Mouse (Mus musculus): ENCODE measurements at regions not wholly inside any gene's neighbourhood (a gene's known extent, or its start where the extent isn't known, plus 50 kb on each side); places are given as distances from the start of the nearest gene placed in this dataset.

- no peak overlapping the region for H3K27ac ChIP-seq (ENCODE audit: insufficient read depth, low read length)
- no peak overlapping the region for H3K4me3 ChIP-seq (replicated peaks; ENCODE audit: insufficient read depth, low read depth, low read length)
- no peak for TF ChIP-seq POLR2A (IDR thresholded peaks at IDR 0.05; ENCODE audit: borderline replicate concordance, insufficient read depth, low read length)
- no peak for TF ChIP-seq CTCF (IDR thresholded peaks at IDR 0.05; ENCODE audit: borderline replicate concordance, insufficient read depth, low read depth, low read length)
- no peaks in the 10 kb centered on the region for H3K4me1 ChIP-seq (ENCODE audit: control insufficient read depth, insufficient read depth, low read length)
- no peak for DNase-seq
- 82% methylated on average over 1 of the region's 1 CpGs for WGBS
- H3K27me3 ChIP-seq (ENCODE audit: control insufficient read depth, insufficient read depth, low read length) = no peaks in the 10 kb centered on the region
These were observed 791.5 kb upstream of the Alcam start for GRCm38 (mm10) chr16:53245365-53245764.

DNA sequence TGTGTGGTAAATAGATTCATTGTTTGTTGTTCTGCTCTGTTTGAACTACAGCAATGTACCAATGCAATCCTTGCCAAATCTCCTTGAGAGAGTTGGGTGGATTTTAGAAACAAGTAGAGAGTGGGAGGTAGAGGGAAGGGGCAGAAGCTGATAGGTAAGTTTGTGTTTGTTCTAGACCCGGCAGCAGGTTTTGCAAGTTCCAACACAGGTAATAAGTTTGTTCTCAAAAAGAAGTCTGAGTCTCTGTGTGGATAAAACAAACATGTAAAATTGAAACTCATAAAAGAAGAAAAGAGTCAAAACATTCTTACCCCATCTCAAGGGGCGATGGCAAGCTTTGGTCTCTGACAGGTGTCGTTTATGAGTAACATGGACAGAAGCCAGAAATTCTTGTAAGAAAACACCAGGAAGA lies 788.3 kb upstream of the Alcam start:
- Histone ChIP-seq H3K27ac (ENCODE audit: insufficient read depth, low read length) (no peak overlapping the region), H3K4me3 (replicated peaks; ENCODE audit: insufficient read depth, low read depth, low read length) (no peak overlapping the region), H3K4me1 (ENCODE audit: control insufficient read depth, insufficient read depth, low read length) (no peaks in the 10 kb centered on the region), H3K27me3 (ENCODE audit: control insufficient read depth, insufficient read depth, low read length) (no peaks in the 10 kb centered on the region)
- TF ChIP-seq POLR2A (IDR thresholded peaks at IDR 0.05; ENCODE audit: borderline replicate concordance, insufficient read depth, low read length) (no peak), CTCF (IDR thresholded peaks at IDR 0.05; ENCODE audit: borderline replicate concordance, insufficient read depth, low read depth, low read length) (no peak)
- 82% methylated on average over 3 of the region's 3 CpGs for WGBS
- DNase-seq = no peak

DNA sequence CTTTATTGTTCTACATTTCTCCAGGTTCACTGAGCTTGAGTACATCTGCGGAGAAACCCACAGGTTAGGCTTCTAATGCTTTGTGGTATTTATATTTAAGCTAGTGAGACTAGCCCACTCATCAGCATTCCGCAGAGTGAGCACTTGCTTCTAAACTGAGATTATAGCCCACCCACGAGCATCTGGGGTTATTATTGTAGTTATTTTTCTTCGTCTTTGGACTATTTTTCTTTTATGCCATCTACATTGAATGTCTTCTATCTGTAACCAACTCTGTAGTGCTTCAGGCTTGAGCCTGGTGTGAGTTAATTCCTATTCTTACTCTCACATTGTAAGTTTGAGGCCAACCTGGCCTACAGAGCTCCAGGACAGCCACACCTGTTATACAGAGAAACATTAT lies 765.0 kb upstream of the Alcam start:
- TF ChIP-seq POLR2A (IDR thresholded peaks at IDR 0.05; ENCODE audit: borderline replicate concordance, insufficient read depth, low read length) = no peak
- no peak for TF ChIP-seq CTCF (IDR thresholded peaks at IDR 0.05; ENCODE audit: borderline replicate concordance, insufficient read depth, low read depth, low read length)
- H3K4me3 ChIP-seq (replicated peaks; ENCODE audit: insufficient read depth, low read depth, low read length) = no peak overlapping the region
- no peak overlapping the region for H3K27ac ChIP-seq (ENCODE audit: insufficient read depth, low read length)
- no peaks in the 10 kb centered on the region for H3K27me3 ChIP-seq (ENCODE audit: control insufficient read depth, insufficient read depth, low read length)
- DNase-seq = no peak
- WGBS = 89% methylated on average over 4 of the region's 4 CpGs
- H3K4me1 ChIP-seq (ENCODE audit: control insufficient read depth, insufficient read depth, low read length) = no peaks in the 10 kb centered on the region

GRCm38 (mm10) chr16:53201449-53201848 lies 747.6 kb upstream of the Alcam start:
- DNase-seq = no peak
- 18% methylated on average over 1 of the region's 1 CpGs for WGBS
- H3K4me1 ChIP-seq (ENCODE audit: control insufficient read depth, insufficient read depth, low read length) = no peaks in the 10 kb centered on the region
- no peak for TF ChIP-seq POLR2A (IDR thresholded peaks at IDR 0.05; ENCODE audit: borderline replicate concordance, insufficient read depth, low read length)
- TF ChIP-seq CTCF (IDR thresholded peaks at IDR 0.05; ENCODE audit: borderline replicate concordance, insufficient read depth, low read depth, low read length) = no peak
- H3K27me3 ChIP-seq (ENCODE audit: control insufficient read depth, insufficient read depth, low read length) = no peaks in the 10 kb centered on the region
- H3K4me3 ChIP-seq (replicated peaks; ENCODE audit: insufficient read depth, low read depth, low read length) = no peak overlapping the region
- H3K27ac ChIP-seq (ENCODE audit: insufficient read depth, low read length) = no peak overlapping the region

DNA sequence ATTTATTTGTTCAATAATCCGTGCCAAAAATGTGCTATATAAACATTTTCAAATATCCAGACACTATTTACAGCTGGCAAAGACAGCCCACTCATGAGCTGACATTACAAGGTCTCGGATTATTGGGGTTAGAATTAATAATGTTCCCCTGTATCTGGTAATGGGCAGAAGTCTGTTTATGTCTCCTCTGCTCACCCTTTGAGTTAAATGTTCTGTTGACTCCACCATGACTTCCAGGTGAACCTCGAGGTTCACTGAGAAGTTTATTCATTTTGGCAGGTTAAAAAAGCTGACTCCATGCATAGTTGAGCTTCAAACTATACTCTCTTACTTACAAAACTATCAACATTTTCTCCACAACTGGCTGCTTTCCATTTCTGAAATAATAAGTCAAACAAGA lies 732.6 kb upstream of the Alcam start:
- H3K27ac ChIP-seq (ENCODE audit: insufficient read depth, low read length) = no peak overlapping the region
- H3K27me3 ChIP-seq (ENCODE audit: control insufficient read depth, insufficient read depth, low read length) = no peaks in the 10 kb centered on the region
- H3K4me3 ChIP-seq (replicated peaks; ENCODE audit: insufficient read depth, low read depth, low read length) = no peak overlapping the region
- DNase-seq = no peak
- TF ChIP-seq POLR2A (IDR thresholded peaks at IDR 0.05; ENCODE audit: borderline replicate concordance, insufficient read depth, low read length) (no peak), CTCF (IDR thresholded peaks at IDR 0.05; ENCODE audit: borderline replicate concordance, insufficient read depth, low read depth, low read length) (no peak)
- no peaks in the 10 kb centered on the region for H3K4me1 ChIP-seq (ENCODE audit: control insufficient read depth, insufficient read depth, low read length)
- 56% methylated on average over 3 of the region's 3 CpGs for WGBS

DNA sequence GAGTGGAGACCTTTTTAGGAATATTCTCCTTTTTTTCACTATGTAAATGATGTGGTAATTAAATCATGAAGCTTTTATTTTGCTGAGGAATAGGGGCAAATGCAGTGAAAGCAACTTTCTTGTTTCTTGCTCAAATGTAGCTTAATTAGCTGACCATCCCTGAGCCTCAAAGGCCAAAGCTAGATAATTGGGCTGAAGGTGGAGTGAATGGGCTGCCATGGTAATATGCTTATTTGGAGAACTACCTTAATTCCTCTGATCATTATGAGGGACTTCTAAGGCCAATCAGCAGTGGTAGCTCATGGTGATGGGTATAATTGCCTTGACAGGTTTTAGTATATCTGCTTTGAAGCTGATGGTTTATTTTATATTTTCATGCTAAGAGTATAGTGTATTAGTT lies 702.5 kb upstream of the Alcam start:
- no peak overlapping the region for H3K4me3 ChIP-seq (replicated peaks; ENCODE audit: insufficient read depth, low read depth, low read length)
- TF ChIP-seq CTCF (IDR thresholded peaks at IDR 0.05; ENCODE audit: borderline replicate concordance, insufficient read depth, low read depth, low read length) (no peak), POLR2A (IDR thresholded peaks at IDR 0.05; ENCODE audit: borderline replicate concordance, insufficient read depth, low read length) (no peak)
- DNase-seq = no peak
- no peaks in the 10 kb centered on the region for H3K4me1 ChIP-seq (ENCODE audit: control insufficient read depth, insufficient read depth, low read length)
- no peaks in the 10 kb centered on the region for H3K27me3 ChIP-seq (ENCODE audit: control insufficient read depth, insufficient read depth, low read length)
- H3K27ac ChIP-seq (ENCODE audit: insufficient read depth, low read length) = no peak overlapping the region

- Histone ChIP-seq H3K4me1 (ENCODE audit: control insufficient read depth, insufficient read depth, low read length) (no peaks in the 10 kb centered on the region), H3K27ac (ENCODE audit: insufficient read depth, low read length) (no peak overlapping the region), H3K4me3 (replicated peaks; ENCODE audit: insufficient read depth, low read depth, low read length) (no peak overlapping the region), H3K27me3 (ENCODE audit: control insufficient read depth, insufficient read depth, low read length) (no peaks in the 10 kb centered on the region)
- DNase-seq = no peak
- TF ChIP-seq POLR2A (IDR thresholded peaks at IDR 0.05; ENCODE audit: borderline replicate concordance, insufficient read depth, low read length) (no peak), CTCF (IDR thresholded peaks at IDR 0.05; ENCODE audit: borderline replicate concordance, insufficient read depth, low read depth, low read length) (no peak)
- 90% methylated on average over 2 of the region's 2 CpGs for WGBS
These were observed 676.8 kb upstream of the Alcam start for GRCm38 (mm10) chr16:53130677-53131076.

DNA sequence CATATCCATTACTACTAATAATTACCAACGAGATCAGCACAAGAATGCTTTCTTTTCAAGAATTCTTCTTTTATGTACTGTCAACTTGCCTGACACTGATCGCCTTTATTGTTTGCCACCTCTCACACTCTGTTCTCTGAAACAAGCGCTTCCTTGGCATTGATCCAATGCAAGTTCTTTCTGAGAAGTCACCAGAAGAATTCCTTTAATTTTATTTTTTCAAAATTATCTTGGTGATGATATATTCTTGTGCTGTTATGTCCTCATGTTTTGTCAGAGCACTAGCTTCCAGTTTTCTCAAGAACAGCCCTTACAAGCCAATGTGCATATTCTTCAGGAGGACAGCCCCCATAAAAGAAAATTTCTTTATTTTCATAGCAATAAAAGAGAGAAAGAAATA lies 654.9 kb upstream of the Alcam start:
- 40% methylated on average over 3 of the region's 3 CpGs for WGBS
- H3K4me3 ChIP-seq (replicated peaks; ENCODE audit: insufficient read depth, low read depth, low read length) = no peak overlapping the region
- no peak overlapping the region for H3K27ac ChIP-seq (ENCODE audit: insufficient read depth, low read length)
- no peaks in the 10 kb centered on the region for H3K27me3 ChIP-seq (ENCODE audit: control insufficient read depth, insufficient read depth, low read length)
- H3K4me1 ChIP-seq (ENCODE audit: control insufficient read depth, insufficient read depth, low read length) = no peaks in the 10 kb centered on the region
- DNase-seq = no peak
- no peak for TF ChIP-seq POLR2A (IDR thresholded peaks at IDR 0.05; ENCODE audit: borderline replicate concordance, insufficient read depth, low read length)
- TF ChIP-seq CTCF (IDR thresholded peaks at IDR 0.05; ENCODE audit: borderline replicate concordance, insufficient read depth, low read depth, low read length) = no peak
